Mouse (Mus musculus) lung, adult 2 months (tissue): ENCODE measurements around the gene Wdr81.

ENCODE experiments used
- CTCF ChIP-seq: fragments of 200-500 bp; IDR thresholded peaks from 2 replicates; pipeline ENCODE4 v1.5.1; 2011; ENCODE audit warnings: mild to moderate bottlenecking, low read length, control low read depth; ENCODE audit not compliant: insufficient read depth
- POLR2A ChIP-seq: fragments of 200-500 bp; IDR thresholded peaks from 2 replicates; pipeline ENCODE4 v1.6.1; 2011; ENCODE audit warnings: low read depth, mild to moderate bottlenecking, control low read depth, low read length, borderline replicate concordance; ENCODE audit errors: extremely low read depth

- TF ChIP-seq CTCF: no peak
- no peak for TF ChIP-seq POLR2A
These were observed 12.9 kb downstream of the Wdr81 start for GRCm38 (mm10) chr11:75441601-75442000.
